Mouse (Mus musculus): ENCODE data around the gene Gps1. TPM values are rescaled to one million over a fixed set of nuclear protein-coding genes. Genes with fewer than 3 reads are reported as not detected.
"Not testable (repeated sequence)": the region's sequence is repeated elsewhere in the genome, so short reads cannot be mapped to it uniquely, and the experiment has no call there.

Gene Gps1
- total RNA-seq, 2 experiments from 2014 or later, result 136 to 144 TPM

GRCm38 (mm10) chr11:120783426-120784063 is 527 bp upstream of the Gps1 start:
- DNase-seq (ENCODE audit: low spot score in 2 of 2), result no peak

DNA sequence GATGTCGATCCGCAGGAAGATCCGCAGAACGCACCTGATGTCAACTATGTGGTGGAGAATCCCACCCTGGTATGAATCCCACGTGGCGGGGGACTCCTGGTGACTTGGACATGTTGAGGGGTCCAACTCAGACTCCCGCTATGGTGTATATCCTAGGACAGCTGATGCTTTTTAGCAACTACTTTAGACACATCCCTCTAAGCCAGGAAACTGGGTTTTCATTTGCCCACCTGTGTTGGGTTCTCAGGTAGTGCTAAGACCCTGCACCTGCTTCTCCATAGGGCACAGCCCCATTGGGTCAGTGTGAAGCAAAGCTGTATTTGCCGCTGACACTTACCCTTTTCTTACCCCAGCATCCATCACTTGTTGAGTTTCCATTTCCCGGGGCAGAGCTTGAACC is 1.1 kb downstream of the Gps1 start:
- no peak for DNase-seq (ENCODE audit: low spot score in 2 of 2)

- DNase-seq (ENCODE audit: low spot score in 2 of 2), result not testable (repeated sequence)
Measured at GRCm38 (mm10) chr11:120788460-120788859, 4.4 kb downstream of the Gps1 start.

- DNase-seq (ENCODE audit: low spot score in 2 of 2), result no peak
Measured at GRCm38 (mm10) chr11:120789355-120789754, 5.3 kb downstream of the Gps1 start.

- DNase-seq (ENCODE audit: low spot score in 2 of 2), result no peak
Measured at GRCm38 (mm10) chr11:120789810-120790209, 5.7 kb downstream of the Gps1 start.

DNA sequence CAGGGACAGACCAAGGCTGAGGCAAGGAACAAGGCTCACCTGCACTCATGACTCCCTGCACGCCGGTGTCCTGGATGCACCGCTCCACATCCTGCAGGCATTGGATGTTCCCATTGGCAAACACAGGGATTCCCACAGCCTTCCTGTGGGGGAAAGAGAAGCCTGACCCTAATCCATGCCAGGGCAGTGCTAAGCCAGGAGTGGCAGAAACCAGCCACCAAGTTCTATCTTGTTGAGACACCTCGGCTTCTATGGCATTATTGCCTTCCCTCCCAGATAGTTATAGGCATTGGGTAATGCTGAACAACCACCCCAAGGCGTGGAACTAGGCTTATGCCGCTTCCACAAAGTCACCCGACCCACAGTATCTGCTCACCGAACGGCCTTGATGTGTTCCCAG is 8.6 kb downstream of the Gps1 start:
- DNase-seq (ENCODE audit: low spot score in 2 of 2), result no peak

GRCm38 (mm10) chr11:120795756-120796613 is 11.9 kb downstream of the Gps1 start, which contains the start of gene Dus1l:
TSS of gene Dus1l (minus strand) at chr11:120796403.
- DNase-seq (ENCODE audit: low spot score in 2 of 2), result peak; percentile 100

DNA sequence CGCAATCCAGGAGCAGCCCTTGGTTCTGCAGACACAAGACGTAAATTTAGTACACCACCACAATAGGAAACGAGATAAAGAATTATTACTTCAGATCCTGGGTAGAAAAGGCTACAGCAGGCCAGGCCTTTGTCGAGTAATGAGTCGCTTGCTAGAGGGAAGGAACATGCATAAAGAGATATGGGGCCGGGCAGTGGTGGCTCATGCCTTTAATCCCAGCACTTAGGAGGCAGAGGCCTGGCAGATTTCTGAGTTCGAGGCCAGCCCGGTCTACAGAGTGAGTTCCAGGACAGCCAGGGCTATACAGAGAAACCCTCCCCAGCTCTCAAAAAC is 12.5 kb downstream of the Gps1 start:
- DNase-seq (ENCODE audit: low spot score in 2 of 2), result no peak

GRCm38 (mm10) chr11:120798244-120798643 is 14.2 kb downstream of the Gps1 start:
- no peak for DNase-seq (ENCODE audit: low spot score in 2 of 2)

DNA sequence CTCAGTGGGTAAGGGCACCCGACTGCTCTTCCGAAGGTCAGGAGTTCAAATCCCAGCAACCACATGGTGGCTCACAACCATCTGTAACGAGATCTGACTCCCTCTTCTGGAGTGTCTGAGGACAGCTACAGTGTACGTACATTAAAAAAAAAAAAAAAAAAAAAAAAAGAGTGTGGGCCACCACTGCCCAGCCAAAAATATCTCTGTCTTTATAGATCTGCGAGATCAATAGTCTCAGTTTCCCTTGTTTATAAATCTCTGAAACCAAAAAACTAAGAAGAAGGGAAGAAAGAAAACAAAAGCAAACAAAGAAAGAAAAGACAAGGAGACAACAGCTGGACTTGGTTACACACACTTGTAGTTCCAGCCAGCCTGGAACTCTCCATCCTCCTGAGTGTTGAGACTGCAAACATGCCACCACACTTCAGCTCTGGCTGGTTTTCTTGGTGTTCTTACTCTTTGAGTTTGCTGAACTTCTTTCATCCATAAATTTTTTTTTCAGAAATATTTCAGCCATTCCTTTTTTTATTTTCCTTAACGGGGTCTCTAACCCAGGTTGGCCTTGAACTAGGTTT is 15.3 kb downstream of the Gps1 start:
- no peak for DNase-seq (ENCODE audit: low spot score in 2 of 2)

GRCm38 (mm10) chr11:120800061-120800904 is 16.2 kb downstream of the Gps1 start:
- peak; percentile 91 to 92 for DNase-seq (ENCODE audit: low spot score in 2 of 2)

GRCm38 (mm10) chr11:120804274-120804673 is 20.2 kb downstream of the Gps1 start:
- DNase-seq (ENCODE audit: low spot score in 2 of 2), result no peak

- no peak for DNase-seq (ENCODE audit: low spot score in 2 of 2)
Measured at GRCm38 (mm10) chr11:120804769-120805168, 20.7 kb downstream of the Gps1 start.

GRCm38 (mm10) chr11:120805375-120806298 is 21.6 kb downstream of the Gps1 start:
- DNase-seq (ENCODE audit: low spot score in 2 of 2), result no peak

GRCm38 (mm10) chr11:120808010-120808409 is 23.9 kb downstream of the Gps1 start:
- DNase-seq (ENCODE audit: low spot score in 2 of 2), result no peak

GRCm38 (mm10) chr11:120812068-120812467 is 28.0 kb downstream of the Gps1 start:
- no peak for DNase-seq (ENCODE audit: low spot score in 2 of 2)

- no peak for DNase-seq (ENCODE audit: low spot score in 2 of 2)
Measured at GRCm38 (mm10) chr11:120817358-120817757, 33.3 kb downstream of the Gps1 start.

DNA sequence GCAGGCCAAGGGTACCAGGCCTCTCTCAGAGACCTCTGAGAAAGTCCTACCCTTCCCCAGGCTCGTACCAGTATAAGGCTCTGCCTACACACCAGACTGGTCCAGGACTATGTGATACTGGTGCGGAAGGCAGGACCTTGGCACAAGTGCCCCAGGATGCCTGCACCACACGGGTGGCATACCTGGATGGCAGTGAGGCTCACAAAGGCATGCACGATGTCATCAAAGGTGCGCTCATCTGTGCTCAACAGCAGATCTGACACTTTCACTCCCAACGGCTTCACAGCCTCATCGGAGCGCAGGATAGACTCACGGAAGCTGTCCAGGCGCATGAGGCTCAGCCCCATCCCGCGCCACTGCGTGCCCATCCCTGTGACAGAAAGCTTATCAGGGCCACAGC is 34.2 kb downstream of the Gps1 start:
- DNase-seq (ENCODE audit: low spot score in 2 of 2), result no peak

GRCm38 (mm10) chr11:120819556-120819955 is 35.5 kb downstream of the Gps1 start:
- DNase-seq (ENCODE audit: low spot score in 2 of 2), result peak in 1 of 2 experiments; percentile 3

- peak in 1 of 2 experiments; percentile 23 for DNase-seq (ENCODE audit: low spot score in 2 of 2)
Measured at GRCm38 (mm10) chr11:120820546-120820945, 36.5 kb downstream of the Gps1 start.
